Mouse (Mus musculus): ENCODE measurements around the gene Prkaa2.
"Not testable (repeated sequence)": the region's sequence is repeated elsewhere in the genome, so short reads cannot be mapped to it uniquely, and the experiment has no call there.

The Prkaa2 gene

GRCm38 (mm10) chr4:105027278-105027677, 82.4 kb downstream of the Prkaa2 start:
- no peak for DNase-seq (ENCODE audit: low read depth, low spot score)

DNA sequence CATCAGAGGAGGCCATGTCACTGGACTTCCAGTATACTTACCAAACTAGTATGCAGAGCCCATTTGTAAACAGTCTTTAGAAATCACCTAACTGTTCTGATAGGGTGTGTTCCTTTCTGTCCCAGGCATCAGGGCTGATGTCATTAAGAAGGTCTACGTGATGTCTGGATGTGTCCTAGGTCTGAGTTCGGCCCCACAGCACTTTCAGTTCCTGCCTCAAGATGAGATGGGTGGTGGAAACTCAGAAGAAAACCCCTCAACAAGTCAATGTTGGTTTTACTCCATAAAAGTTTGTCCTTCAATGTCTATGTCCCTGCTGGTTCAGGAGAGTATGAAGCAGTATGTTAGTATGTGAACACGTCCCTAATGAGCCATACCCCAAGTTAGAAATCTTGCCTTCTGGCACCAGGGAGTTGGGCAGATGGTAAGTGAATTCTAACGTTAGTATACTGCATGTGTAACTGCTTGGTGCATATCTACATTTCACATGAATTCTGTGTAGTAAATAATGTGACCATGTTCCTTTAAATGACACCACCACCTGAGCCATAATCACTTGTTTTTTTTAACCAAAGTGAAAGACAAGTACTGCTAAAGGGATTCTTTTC, 93.6 kb downstream of the Prkaa2 start:
- no peak for DNase-seq (ENCODE audit: low read depth, low spot score)

- DNase-seq (ENCODE audit: low read depth, low spot score), result no peak
These were observed 94.2 kb downstream of the Prkaa2 start for GRCm38 (mm10) chr4:105015496-105015895.

GRCm38 (mm10) chr4:105013718-105014117, 96.0 kb downstream of the Prkaa2 start:
- no peak for DNase-seq (ENCODE audit: low read depth, low spot score)

DNA sequence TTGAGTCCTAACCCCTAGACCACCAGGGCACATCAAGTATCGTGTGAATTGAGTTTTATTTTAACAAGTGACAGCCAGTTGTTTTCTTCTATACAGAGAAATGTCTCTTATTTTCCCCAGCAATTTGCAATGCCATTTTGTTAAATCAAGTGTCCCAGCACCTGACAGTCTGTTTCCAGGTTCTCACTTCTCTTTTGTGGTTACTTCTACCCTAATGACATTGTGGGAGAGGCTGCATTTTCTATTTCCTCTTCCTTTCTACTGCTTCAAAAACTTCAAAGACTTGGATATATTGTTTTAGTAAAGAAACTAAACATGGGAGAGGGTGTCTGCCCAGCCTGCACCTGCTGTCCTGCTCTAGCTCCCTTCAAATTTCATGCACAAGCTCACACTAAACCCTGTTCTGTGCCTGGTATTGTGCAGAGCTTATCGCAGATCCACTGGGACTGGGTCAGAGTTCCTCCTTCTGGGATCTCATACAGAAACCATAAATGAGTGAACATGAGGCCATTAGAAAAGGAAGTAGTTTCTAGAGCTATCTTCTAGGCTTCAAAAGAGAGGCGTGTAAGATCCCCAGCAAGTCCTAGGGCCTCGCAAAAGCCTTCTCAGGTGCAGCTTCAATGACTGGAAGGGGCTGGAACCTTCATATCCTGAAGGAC, 102.2 kb downstream of the Prkaa2 start:
- no peak for DNase-seq (ENCODE audit: low read depth, low spot score)

DNA sequence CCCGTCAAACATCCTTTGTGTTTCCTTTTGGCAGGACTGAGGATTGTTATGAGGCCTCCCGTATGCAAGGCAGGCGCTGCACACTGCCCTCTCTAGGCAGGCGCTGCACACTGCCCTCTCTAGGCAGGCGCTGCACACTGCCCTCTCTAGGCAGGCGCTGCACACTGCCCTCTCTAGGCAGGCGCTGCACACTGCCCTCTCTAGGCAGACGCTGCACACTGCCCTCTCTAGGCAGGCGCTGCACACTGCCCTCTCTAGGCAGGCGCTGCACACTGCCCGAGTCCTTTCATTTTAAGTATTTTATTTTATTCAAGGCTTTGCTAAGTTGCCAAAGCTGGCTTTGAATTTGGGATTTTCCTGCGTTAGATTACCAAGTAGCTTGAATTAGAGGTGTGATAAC, 105.0 kb downstream of the Prkaa2 start:
- not testable (repeated sequence) for DNase-seq (ENCODE audit: low read depth, low spot score)

GRCm38 (mm10) chr4:105004135-105004534, 105.6 kb downstream of the Prkaa2 start:
- no peak for DNase-seq (ENCODE audit: low read depth, low spot score)

- DNase-seq (ENCODE audit: low read depth, low spot score), result no peak
These were observed 108.0 kb downstream of the Prkaa2 start for GRCm38 (mm10) chr4:105001736-105002135.

DNA sequence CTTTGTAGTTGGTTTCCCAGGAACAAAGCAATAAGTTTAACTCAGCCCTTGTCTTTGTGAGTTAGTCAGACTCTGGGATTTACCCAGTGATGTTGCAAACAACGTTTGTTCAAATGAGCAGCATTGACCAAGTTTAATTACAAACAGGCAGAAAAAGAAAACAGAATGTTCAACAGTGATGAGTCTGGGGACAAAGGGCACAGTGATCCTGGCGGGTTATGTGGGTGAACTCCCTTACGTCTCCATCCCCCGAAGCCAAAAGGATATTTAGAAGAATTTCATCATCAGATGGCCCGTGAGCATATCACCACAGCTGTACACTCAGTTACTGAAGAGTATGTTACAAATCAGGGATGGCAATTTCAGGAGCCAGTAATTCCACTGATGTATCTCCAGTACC, 110.0 kb downstream of the Prkaa2 start:
- no peak for DNase-seq (ENCODE audit: low read depth, low spot score)

GRCm38 (mm10) chr4:104993140-104993874, 116.4 kb downstream of the Prkaa2 start:
- DNase-seq (ENCODE audit: low read depth, low spot score), result no peak

- no peak for DNase-seq (ENCODE audit: low read depth, low spot score)
These were observed 117.4 kb downstream of the Prkaa2 start for GRCm38 (mm10) chr4:104992271-104992670.

GRCm38 (mm10) chr4:104990686-104991085, 119.0 kb downstream of the Prkaa2 start:
- DNase-seq (ENCODE audit: low read depth, low spot score), result no peak

GRCm38 (mm10) chr4:104990016-104990415, 119.7 kb downstream of the Prkaa2 start:
- no peak for DNase-seq (ENCODE audit: low read depth, low spot score)

DNA sequence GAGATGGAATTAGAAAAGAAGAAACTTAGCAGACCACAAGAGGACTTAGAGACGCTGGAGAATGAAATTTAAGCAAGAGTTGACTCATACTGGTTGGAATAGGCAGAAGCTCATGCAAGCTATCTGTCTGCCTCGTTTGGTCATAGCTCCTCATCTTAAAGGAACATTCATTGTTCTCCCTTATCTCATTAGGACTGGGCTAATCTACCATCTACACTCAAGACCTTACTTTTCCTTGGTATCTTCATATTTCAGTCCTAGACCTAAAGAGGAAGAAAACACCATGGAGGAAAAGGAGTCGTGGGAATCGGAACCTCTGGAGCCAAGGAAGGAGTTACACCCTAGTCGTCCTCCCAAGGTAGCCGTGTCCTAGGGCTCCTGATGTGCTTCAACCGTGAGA, 121.0 kb downstream of the Prkaa2 start:
- DNase-seq (ENCODE audit: low read depth, low spot score), result no peak

GRCm38 (mm10) chr4:104988102-104988501, 121.6 kb downstream of the Prkaa2 start:
- DNase-seq (ENCODE audit: low read depth, low spot score), result no peak

- no peak for DNase-seq (ENCODE audit: low read depth, low spot score)
These were observed 122.1 kb downstream of the Prkaa2 start for GRCm38 (mm10) chr4:104987631-104988030.

- no peak for DNase-seq (ENCODE audit: low read depth, low spot score)
These were observed 123.6 kb downstream of the Prkaa2 start for GRCm38 (mm10) chr4:104985960-104986632.
